Mouse (Mus musculus): ENCODE measurements around the gene Dnm3. TPM values are rescaled to one million over a fixed set of nuclear protein-coding genes. Genes with fewer than 3 reads are reported as not detected.

The Dnm3 gene
- total RNA-seq (2021), result 10 to 100 TPM in 1 of 2 experiments, 1 to 10 TPM in 1; 7.9 to 17.7 TPM
- long read RNA-seq, experiment 1, partial matches to known transcripts, result 2 of 7 reads
- long read RNA-seq, experiment 1, other reads (novel, unspliced or antisense), result 5 of 7 reads
- long read RNA-seq, experiment 2, partial matches to known transcripts, result 4 of 4 reads
- long read RNA-seq, experiment 2, other reads (novel, unspliced or antisense), result 0 of 4 reads

GRCm38 (mm10) chr1:162477246-162478209 lies at the start of gene Dnm3:
Gene Dnm3 (minus strand): TSS chr1:162478034.
- DNase-seq, result peak; percentile 95 to 96

GRCm38 (mm10) chr1:162515116-162515515 lies 37.3 kb upstream of the Dnm3 start:
- DNase-seq, result no peak

- DNase-seq, result no peak
Measured at GRCm38 (mm10) chr1:162510013-162510356, 32.2 kb upstream of the Dnm3 start.

GRCm38 (mm10) chr1:162509329-162510012 lies 31.6 kb upstream of the Dnm3 start:
- peak; percentile 66 for DNase-seq

GRCm38 (mm10) chr1:162508211-162509005 lies 30.6 kb upstream of the Dnm3 start:
- DNase-seq, result peak in 1 of 2 experiments; percentile 14

- no peak for DNase-seq
Measured at GRCm38 (mm10) chr1:162506516-162506915, 28.7 kb upstream of the Dnm3 start.

GRCm38 (mm10) chr1:162505649-162506048 lies 27.8 kb upstream of the Dnm3 start:
- no peak for DNase-seq

- no peak for DNase-seq
Measured at GRCm38 (mm10) chr1:162476531-162477080, 1.2 kb downstream of the Dnm3 start.

GRCm38 (mm10) chr1:162472949-162473348 lies 4.9 kb downstream of the Dnm3 start:
- DNase-seq, result no peak

GRCm38 (mm10) chr1:162471089-162471488 lies 6.7 kb downstream of the Dnm3 start:
- no peak for DNase-seq

GRCm38 (mm10) chr1:162469752-162470280 lies 8.0 kb downstream of the Dnm3 start:
- DNase-seq, result peak in 1 of 2 experiments; percentile 35

GRCm38 (mm10) chr1:162463676-162464075 lies 14.2 kb downstream of the Dnm3 start:
- no peak for DNase-seq

- DNase-seq, result no peak
Measured at GRCm38 (mm10) chr1:162458711-162459110, 19.1 kb downstream of the Dnm3 start.

GRCm38 (mm10) chr1:162456861-162457260 lies 21.0 kb downstream of the Dnm3 start:
- no peak for DNase-seq

GRCm38 (mm10) chr1:162456406-162456805 lies 21.4 kb downstream of the Dnm3 start:
- no peak for DNase-seq

GRCm38 (mm10) chr1:162453578-162453977 lies 24.3 kb downstream of the Dnm3 start:
- peak; percentile 26 to 43 for DNase-seq

- no peak for DNase-seq
Measured at GRCm38 (mm10) chr1:162453030-162453429, 24.8 kb downstream of the Dnm3 start.

- no peak for DNase-seq
Measured at GRCm38 (mm10) chr1:162449161-162449909, 28.5 kb downstream of the Dnm3 start.

- DNase-seq, result no peak
Measured at GRCm38 (mm10) chr1:162444805-162445204, 33.0 kb downstream of the Dnm3 start.

GRCm38 (mm10) chr1:162439576-162439975 lies 38.3 kb downstream of the Dnm3 start:
- DNase-seq, result no peak

- DNase-seq, result no peak
Measured at GRCm38 (mm10) chr1:162436672-162437071, 41.2 kb downstream of the Dnm3 start.

All from adrenal gland, postnatal 36 days (tissue).